Mouse (Mus musculus): ENCODE results near the gene Akap6. TPM values are rescaled to one million over a fixed set of nuclear protein-coding genes. Genes with fewer than 3 reads are reported as not detected.

Gene Akap6
- total RNA-seq, 2 experiments from 2014 or later = 58.8 to 60.4 TPM

DNA sequence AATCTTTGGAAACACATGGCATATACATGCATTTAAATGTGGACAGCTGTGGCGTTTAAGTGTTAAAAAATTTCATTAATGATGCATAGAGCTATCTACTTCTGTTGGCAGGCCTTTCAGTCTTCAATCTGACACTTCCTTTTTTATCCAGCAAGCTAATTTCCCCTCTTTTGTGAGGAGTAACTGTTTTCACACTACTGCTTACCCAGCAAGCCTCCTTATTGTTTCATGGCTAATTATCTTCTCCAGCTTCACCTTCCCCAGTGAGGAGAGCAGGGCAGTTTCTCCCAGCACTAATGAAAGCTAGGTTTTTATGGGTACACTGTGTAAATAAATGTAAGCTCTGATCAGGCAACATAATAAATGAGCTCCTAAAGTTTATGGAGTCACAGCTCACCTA, 425.5 kb downstream of the Akap6 start:
- DNase-seq (ENCODE audit: low spot score in 2 of 2) = no peak

DNA sequence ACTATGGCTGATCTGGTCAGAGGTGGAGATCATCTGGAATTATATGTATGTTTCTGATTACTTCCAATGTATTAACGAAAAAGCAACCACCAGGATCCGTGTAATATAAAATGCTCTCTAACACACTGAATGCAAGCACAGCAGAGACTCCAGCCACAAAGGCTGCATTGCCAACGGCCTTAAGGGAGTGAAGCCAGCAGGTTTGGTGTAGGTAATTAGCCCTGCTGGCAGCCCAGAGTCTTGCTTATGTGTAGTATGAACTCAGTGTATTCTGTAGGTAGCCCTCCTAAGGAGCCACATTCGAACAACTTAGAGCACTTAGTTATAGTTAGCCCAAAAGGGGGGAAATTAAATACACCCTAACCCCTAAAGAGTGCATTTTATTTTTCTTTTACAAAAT, 426.1 kb downstream of the Akap6 start:
- no peak for DNase-seq (ENCODE audit: low spot score in 2 of 2)

DNA sequence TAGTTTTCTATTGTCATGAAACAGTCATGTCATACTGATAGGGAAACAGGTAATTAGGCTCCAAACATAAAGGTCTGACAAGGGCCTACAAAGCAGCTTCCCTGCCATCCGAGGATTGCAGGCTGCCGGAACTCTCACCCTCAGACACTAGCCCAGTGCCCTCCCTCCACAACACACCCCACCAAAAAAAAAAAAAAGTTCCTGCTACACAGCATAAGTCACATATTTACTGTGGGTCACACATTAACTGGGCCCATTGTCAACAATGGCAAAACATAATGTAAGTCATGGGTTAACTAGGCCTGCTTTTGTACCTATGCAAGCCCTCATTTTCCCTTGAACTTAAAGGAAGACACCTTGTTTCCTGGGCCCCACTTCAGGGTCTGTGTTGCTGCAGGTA, 435.0 kb downstream of the Akap6 start:
- no peak for DNase-seq (ENCODE audit: low spot score in 2 of 2)

GRCm38 (mm10) chr12:53137331-53137730, 438.1 kb downstream of the Akap6 start:
- DNase-seq (ENCODE audit: low spot score in 2 of 2) = no peak

- no peak for DNase-seq (ENCODE audit: low spot score in 2 of 2)
Observed at GRCm38 (mm10) chr12:53144122-53144695, 445.0 kb downstream of the Akap6 start.

GRCm38 (mm10) chr12:53144760-53145159, 445.6 kb downstream of the Akap6 start:
- DNase-seq (ENCODE audit: low spot score in 2 of 2) = no peak

DNA sequence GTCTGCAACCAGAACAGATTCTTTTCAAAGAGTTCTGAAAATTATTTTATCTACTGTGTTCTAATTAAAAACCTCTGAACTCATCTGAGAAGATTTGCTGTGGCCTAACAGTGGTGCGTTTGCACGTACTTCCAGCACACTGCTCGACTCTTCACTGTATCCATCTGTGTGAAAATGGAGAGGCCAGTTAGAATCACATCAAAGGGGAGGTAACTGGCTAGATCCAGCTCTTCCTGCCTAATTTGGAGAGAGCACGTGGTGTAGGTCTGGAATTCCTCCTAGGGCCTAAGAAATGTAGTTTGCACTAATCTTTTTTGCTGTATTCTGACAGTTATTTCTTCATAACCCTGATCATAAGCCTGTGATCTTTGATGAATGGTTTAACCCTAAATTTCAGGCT, 446.3 kb downstream of the Akap6 start:
- no peak for DNase-seq (ENCODE audit: low spot score in 2 of 2)

DNA sequence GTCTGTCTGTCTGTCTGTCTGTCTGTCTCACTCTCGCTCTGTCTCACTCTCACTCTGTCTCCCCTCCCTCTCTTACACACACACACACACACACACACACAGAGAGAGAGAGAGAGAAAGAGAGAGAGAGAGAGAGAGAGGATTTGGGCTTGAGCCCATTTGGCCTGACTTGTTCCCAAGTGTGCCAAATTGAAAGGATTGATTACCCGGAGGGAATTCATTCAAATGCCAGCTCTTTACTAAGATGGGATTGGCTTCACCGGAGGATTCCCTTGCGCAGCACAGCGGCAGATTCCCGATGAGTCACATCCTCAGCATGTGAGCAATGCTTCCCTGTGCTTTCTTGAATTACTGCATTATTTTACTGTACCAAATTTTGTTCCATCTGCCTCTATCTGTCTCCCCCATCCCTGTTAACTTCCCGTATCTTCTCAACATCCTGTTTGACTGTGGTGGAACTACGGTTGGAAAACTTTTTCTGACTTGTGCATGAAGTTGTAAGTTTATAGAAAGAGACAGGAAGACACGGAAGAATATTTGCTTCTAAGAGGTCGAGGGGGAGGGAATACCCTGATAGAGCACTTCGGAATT, 447.4 kb downstream of the Akap6 start:
- peak in 1 of 2 experiments; percentile 27 for DNase-seq (ENCODE audit: low spot score in 2 of 2)

- DNase-seq (ENCODE audit: low spot score in 2 of 2) = no peak
Observed at GRCm38 (mm10) chr12:53147696-53148095, 448.5 kb downstream of the Akap6 start.

- no peak for DNase-seq (ENCODE audit: low spot score in 2 of 2)
Observed at GRCm38 (mm10) chr12:53168189-53169003, 469.2 kb downstream of the Akap6 start.

- DNase-seq (ENCODE audit: low spot score in 2 of 2) = no peak
Observed at GRCm38 (mm10) chr12:53191435-53191834, 492.3 kb downstream of the Akap6 start.

DNA sequence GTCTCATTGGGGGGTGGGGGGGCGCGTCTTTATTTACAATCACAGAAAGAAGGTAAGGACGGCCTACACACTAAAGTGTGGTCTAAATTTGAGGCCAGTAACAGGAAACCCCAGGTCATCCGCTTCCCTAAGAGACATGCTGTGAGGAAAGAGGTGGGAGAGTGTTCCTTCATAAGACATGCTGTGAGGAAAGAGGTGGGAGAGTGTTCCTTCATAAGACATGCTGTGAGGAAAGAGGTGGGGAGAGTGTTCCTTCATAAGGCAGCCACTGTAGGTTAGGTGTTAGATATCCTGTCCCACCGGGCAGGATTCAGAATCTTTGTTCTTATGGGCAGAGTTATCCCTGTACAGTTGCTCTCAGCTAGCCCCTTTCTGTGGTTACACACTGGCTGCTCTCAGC, 494.5 kb downstream of the Akap6 start:
- DNase-seq (ENCODE audit: low spot score in 2 of 2) = no peak

Other genes starting within 250 kb of the Akap6 start
- gene Arhgap5, start 195.4 kb upstream of the Akap6 start, total RNA-seq (2021) = 10 to 100 TPM; 55.0 to 61.7 TPM